Mouse (Mus musculus) stomach, embryonic 15.5 days (tissue): ENCODE measurements around the gene Gm10570. TPM values are rescaled to one million over a fixed set of nuclear protein-coding genes. Genes with fewer than 3 reads are reported as not detected.

ENCODE experiments used
- ATAC-seq: fragments of 200-750 bp; cut with Nextera tagmentation; 2 replicates; pipeline ENCODE4 v1.8.0; 2017; ENCODE audit warnings: low read depth, moderate number of reproducible peaks, moderate TSS enrichment; ENCODE audit not compliant: insufficient read depth, low FRiP score
- H3K27ac ChIP-seq: fragments of 300-500 bp; sonication (generic); 2 replicates; pipeline ENCODE4 v1.5.1; 2015; ENCODE audit warnings: mild to moderate bottlenecking, inconsistent platforms
- H3K27me3 ChIP-seq: fragments of 300-500 bp; sonication (generic); replicated peaks from 2 replicates; pipeline ENCODE4 v1.6.1; 2015; ENCODE audit warnings: inconsistent platforms
- H3K36me3 ChIP-seq: fragments of 300-500 bp; sonication (generic); 2 replicates; pipeline ENCODE4 v1.6.1; 2015; ENCODE audit warnings: inconsistent platforms
- H3K4me1 ChIP-seq: fragments of 300-500 bp; sonication (generic); 2 replicates; pipeline ENCODE4 v1.6.1; 2015; ENCODE audit warnings: inconsistent platforms
- H3K4me2 ChIP-seq: fragments of 300-500 bp; sonication (generic); 2 replicates; pipeline ENCODE4 v1.6.1; 2015; ENCODE audit warnings: mild to moderate bottlenecking, inconsistent platforms
- H3K4me3 ChIP-seq: fragments of 300-500 bp; sonication (generic); replicated peaks from 2 replicates; pipeline ENCODE4 v1.5.1; 2015; ENCODE audit warnings: inconsistent platforms
- H3K9ac ChIP-seq: fragments of 300-500 bp; sonication (generic); 2 replicates; pipeline ENCODE4 v1.6.1; 2015; ENCODE audit warnings: inconsistent platforms
- H3K9me3 ChIP-seq: fragments of 300-500 bp; sonication (generic); 2 replicates; pipeline ENCODE4 v1.6.1; 2016; ENCODE audit warnings: inconsistent platforms
- WGBS: fragments of 180-500 bp; shearing (Covaris S2); methylation state at CpG from one replicate; pipeline ENCODE4 v1.1.7; 2015; 5-methylcytosine and 5-hydroxymethylcytosine counted together
- polyA plus RNA-seq: library from polyadenylated mRNA; unstranded; fragments of >200 nt; fragmentation: Nextera tagmentation; extraction: Ambion mirVana; gene quantifications from 2 replicates; pipeline ENCODE4 v1.2.1, GENCODE M21; 2015

Gm10570 gene
- polyA plus RNA-seq, 1 experiment from 2014 or later = not detected

DNA sequence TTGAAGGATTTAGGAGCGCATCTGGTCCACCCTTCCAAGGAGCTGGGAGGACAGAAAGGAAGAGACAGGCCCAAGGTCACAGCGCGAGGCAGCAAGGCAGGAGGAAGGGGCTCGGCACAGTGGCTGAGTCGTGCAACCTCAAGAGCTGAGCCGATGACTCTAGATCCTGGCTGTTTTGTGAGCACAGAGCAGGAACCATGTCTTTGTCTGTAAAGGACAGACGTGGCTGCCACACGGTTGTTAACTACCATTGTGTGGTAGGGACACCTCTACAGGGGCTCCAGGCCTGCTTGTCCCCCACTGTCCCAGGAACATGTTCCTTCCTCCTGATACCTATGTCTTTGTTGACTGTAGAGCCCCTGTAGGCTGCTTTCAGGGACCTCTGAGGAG lies 8.8 kb downstream of the Gm10570 start:
- no peaks in the 10 kb centered on the region for H3K9me3 ChIP-seq
- H3K4me2 ChIP-seq = no peak overlapping the region
- no peak overlapping the region for H3K9ac ChIP-seq
- no peaks in the 10 kb centered on the region for H3K36me3 ChIP-seq
- H3K4me1 ChIP-seq = no peaks in the 10 kb centered on the region
- 71% methylated on average over 8 of the region's 8 CpGs for WGBS
- no peak overlapping the region for H3K4me3 ChIP-seq
- H3K27me3 ChIP-seq = no peaks in the 10 kb centered on the region
- no peak overlapping the region for H3K27ac ChIP-seq
- no peak for ATAC-seq

DNA sequence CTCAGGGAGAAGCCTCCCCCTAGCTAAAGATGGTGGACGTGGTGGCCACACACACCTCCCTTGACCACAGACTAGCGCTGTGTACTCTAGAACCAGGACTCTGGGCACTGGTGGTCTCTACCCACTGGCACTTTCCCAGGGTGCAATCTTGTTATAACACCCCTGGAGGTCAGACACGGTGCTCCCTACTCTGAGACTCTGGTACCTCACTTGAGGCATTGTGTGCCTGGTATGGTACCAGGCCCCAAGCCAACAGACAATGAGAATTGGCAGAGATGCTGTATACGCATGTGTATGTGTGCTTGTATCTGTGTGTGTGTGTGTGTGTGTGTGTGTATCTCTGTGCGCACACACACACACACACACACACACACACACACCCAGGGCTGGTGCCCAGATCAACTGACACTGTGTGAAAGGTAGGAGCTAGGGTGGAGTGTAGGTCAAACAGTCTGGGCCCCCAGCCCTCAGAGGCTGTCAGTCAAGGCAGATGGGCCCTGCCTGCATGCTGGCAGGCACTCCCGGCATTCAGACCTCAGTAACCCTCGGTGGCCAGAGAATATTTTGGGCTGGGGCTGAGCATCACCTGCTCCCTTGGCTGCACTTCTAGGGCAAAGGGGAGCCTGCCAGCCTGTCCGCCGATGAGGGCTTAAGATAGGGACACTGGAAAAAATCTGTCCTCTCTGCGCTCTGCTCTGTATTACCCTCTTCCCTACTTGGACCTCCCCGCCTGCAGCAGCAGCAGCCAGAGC lies 9.4 kb downstream of the Gm10570 start:
- Histone ChIP-seq H3K4me1 (no peaks in the 10 kb centered on the region), H3K36me3 (no peaks in the 10 kb centered on the region), H3K9ac (no peak overlapping the region), H3K4me3 (no peak overlapping the region), H3K27ac (no peak overlapping the region), H3K27me3 (no peaks in the 10 kb centered on the region), H3K4me2 (no peak overlapping the region), H3K9me3 (no peaks in the 10 kb centered on the region)
- 71% methylated on average over 11 of the region's 11 CpGs for WGBS
- no peak for ATAC-seq

DNA sequence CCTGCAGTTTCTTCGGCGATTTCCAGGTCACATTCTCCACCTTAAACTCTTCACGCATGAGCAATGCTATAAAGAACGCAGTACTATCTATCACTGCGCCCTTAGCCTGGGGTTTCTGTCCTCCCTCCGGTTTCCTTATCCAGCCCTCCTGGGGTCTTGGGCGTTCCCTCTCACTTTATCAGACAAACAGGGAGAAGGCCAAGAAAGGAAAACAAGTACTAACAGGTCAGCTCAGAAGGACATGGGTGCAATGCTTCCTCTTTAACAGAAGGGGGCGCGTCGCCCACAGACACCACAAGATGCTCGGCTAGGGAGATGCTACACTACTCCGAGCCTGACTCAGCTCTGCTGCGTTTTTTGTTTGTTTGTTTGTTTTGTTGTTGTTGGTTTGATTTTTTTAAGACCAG lies 11.3 kb downstream of the Gm10570 start:
- Histone ChIP-seq H3K9ac (no peak overlapping the region), H3K9me3 (no peaks in the 10 kb centered on the region), H3K36me3 (no peaks in the 10 kb centered on the region), H3K27ac (no peak overlapping the region), H3K27me3 (no peaks in the 10 kb centered on the region), H3K4me1 (no peaks in the 10 kb centered on the region), H3K4me2 (no peak overlapping the region), H3K4me3 (no peak overlapping the region)
- WGBS = 18% methylated on average over 13 of the region's 13 CpGs
- ATAC-seq = peak; percentile 78; the same call in 1 of the 2 replicates

DNA sequence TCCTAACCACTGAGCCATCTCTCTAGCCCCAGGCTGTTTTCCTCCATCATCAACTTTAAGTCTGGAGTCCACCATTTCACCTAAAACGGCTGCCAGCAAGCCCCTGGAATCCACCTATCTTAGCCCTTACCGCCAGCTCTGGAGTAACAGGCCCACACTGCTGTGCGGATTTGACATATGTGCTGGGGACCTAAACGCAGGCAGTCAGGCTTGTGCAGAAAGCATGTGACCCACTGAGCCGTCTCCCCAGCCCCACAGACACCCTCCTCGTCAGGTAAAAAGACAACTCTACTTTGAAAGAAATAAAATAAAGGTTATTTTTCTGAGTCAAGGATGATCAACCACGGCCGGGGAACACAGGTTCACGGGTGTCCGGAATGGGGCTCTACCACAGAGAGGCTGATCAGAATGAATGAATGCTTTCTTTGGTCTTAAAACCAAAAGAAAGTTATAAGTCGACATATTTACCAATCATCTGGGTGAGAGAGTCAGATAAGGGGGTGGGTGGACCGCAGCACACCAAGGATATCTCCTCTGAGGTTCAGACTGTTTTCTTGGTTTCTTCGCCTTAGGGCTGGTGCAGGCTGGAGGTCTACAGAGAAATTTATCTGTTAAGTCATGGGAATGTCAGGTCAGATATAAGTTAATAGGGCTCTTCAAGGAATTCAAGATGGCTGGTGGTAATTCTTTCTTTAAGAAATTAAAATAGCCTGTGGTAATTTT lies 12.1 kb downstream of the Gm10570 start:
- Histone ChIP-seq H3K36me3 (no peaks in the 10 kb centered on the region), H3K4me3 (no peak overlapping the region), H3K9me3 (no peaks in the 10 kb centered on the region), H3K27ac (no peak overlapping the region; the same call in 1 of the 2 replicates), H3K27me3 (no peaks in the 10 kb centered on the region), H3K9ac (no peak overlapping the region), H3K4me1 (no peaks in the 10 kb centered on the region), H3K4me2 (no peak overlapping the region)
- ATAC-seq = peak; percentile 72; the same call in 1 of the 2 replicates
- 78% methylated on average over 13 of the region's 13 CpGs for WGBS

DNA sequence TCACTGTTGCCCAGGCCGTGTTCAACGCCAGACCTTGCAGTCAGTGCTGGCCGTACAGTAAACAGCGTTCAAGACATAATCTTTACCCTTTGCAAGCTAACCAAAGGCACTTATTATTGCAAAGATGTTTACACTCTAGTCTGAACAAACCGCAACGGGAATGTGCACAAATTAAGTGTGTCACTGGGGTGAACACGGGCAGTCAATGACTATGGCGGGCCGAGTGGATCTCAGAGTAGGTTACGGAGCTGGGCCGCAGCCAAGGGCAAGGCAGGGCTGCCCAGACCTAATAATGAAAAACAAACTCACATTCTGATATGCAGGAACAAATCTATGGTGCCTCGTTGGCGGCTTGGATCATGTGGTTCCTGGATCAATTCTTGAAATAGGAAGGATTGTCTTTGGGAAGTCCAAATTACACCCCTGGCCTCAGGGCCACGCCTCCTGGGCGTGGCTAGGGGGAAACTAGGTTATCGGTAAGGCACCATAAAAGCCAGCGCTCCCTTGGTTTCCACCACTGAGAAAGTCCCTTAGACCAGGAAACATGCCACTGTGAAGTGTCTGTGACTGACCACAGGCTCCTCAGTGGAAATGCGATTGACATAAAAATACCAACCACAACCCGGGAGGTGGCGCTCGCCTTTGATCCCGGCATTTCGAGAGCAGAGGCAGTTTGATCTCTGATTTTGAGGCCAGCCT lies 13.3 kb downstream of the Gm10570 start:
- WGBS = 45% methylated on average over 23 of the region's 23 CpGs
- no peaks in the 10 kb centered on the region for H3K9me3 ChIP-seq
- no peaks in the 10 kb centered on the region for H3K27me3 ChIP-seq
- no peak overlapping the region for H3K4me3 ChIP-seq
- no peak overlapping the region for H3K27ac ChIP-seq
- 0 out of 2 replicates have a peak overlapping the region, but pooled peaks have one; percentile 19 for H3K4me2 ChIP-seq
- H3K9ac ChIP-seq = no peak overlapping the region
- H3K4me1 ChIP-seq = no peaks in the 10 kb centered on the region
- no peaks in the 10 kb centered on the region for H3K36me3 ChIP-seq
- no peak for ATAC-seq

DNA sequence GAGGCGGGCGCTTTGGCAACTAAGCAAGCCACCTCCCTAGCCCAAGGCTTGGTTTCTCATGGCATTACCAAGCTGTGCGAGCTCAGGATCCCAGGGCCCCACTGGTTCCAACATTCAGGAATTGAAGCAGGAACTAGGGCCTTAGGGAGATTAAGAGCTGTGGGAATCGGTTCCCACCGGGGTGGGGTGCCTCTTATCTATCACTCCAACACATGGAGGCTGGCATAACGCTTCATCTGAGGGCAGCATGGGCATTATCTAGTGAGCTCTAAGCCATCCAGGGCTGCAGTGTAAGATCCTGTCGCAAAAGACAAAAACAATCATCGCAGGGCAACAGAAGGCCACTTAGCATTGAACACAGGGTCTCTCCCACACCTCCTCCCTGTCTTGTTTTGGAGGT lies 14.0 kb downstream of the Gm10570 start:
- no peaks in the 10 kb centered on the region for H3K9me3 ChIP-seq
- ATAC-seq = peak; percentile 42; the same call in 1 of the 2 replicates
- WGBS = 80% methylated on average over 8 of the region's 8 CpGs

DNA sequence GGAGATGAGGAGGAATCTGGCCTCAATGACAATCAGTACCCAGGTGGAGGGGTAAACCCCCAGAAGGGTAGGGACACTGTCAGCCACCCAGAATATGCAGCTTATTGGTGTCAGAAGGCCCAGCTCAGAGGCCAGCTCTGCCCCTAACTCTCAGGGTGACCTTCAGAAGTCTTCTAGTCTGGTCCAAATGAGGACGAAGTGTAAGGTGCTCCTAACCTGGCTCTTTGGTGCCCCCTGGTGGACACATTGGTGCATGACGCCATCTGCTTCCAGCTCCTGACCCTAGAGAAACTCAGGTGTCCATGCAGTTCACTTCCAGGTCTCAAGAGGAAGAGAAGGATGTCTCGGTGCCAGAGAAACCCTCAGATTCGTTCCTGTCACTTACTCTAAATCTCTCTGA lies 16.2 kb downstream of the Gm10570 start:
- Histone ChIP-seq H3K36me3 (no peaks in the 10 kb centered on the region), H3K27me3 (no peaks in the 10 kb centered on the region), H3K9me3 (no peaks in the 10 kb centered on the region), H3K4me2 (no peak overlapping the region), H3K4me3 (no peak overlapping the region), H3K27ac (no peak overlapping the region), H3K4me1 (no peaks in the 10 kb centered on the region), H3K9ac (no peak overlapping the region)
- ATAC-seq = no peak; the same call in 1 of the 2 replicates
- WGBS = 1% methylated on average over 4 of the region's 4 CpGs

More for the DNA sequence above, 14.0 kb downstream of the Gm10570 start:
- Histone ChIP-seq H3K4me2 (no peak overlapping the region), H3K27ac (no peak overlapping the region), H3K36me3 (no peaks in the 10 kb centered on the region), H3K9ac (no peak overlapping the region), H3K4me3 (no peak overlapping the region), H3K27me3 (no peaks in the 10 kb centered on the region), H3K4me1 (no peaks in the 10 kb centered on the region)

DNA sequence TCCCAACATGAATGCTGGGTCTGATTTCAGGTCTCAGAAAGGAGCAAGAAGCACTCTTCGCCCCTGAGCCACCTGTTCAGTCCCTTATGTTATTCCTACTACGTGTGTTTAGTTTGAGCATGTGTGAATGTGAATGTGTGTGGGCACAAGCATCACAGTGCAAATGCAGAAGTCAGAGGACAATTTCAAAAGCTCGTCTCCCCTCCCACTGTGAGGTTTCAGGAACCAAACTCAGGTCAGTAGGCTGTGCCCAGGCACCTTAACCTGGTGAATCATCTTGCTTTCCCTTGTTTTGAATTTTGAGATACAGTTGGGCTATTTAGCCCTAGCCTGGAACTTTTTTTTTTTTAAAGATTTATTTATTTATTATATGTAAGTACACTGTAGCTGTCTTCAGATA lies 18.6 kb downstream of the Gm10570 start:
- H3K9me3 ChIP-seq = no peaks in the 10 kb centered on the region
- H3K4me3 ChIP-seq = no peak overlapping the region
- H3K27ac ChIP-seq = no peak overlapping the region
- no peaks in the 10 kb centered on the region for H3K27me3 ChIP-seq
- no peak overlapping the region for H3K9ac ChIP-seq
- H3K36me3 ChIP-seq = no peaks in the 10 kb centered on the region
- no peaks in the 10 kb centered on the region for H3K4me1 ChIP-seq
- no peak overlapping the region for H3K4me2 ChIP-seq
- 73% methylated on average over 3 of the region's 3 CpGs for WGBS
- ATAC-seq = no peak

DNA sequence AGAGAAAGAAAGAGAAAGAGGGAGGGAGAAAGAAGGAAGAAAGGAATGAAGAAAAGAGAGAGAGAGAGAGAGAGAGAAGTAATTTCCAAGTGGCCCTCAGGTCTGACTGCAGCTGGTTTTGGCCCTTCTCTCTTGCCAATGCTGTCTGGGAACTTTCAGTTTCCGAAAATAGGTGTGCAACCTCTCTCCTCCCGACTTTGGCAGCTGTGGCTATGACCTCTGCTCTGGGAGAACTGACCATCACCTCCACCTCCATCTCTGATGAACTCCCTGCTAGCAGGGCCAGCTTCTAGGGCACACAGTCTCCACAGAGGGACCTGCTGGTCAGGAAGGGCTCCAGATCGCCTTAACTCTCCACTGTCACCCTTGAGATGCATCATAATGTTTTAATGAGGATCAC lies 21.9 kb downstream of the Gm10570 start:
- no peak overlapping the region for H3K4me2 ChIP-seq
- H3K36me3 ChIP-seq = no peaks in the 10 kb centered on the region
- H3K9me3 ChIP-seq = no peaks in the 10 kb centered on the region
- H3K27me3 ChIP-seq = no peaks in the 10 kb centered on the region
- H3K9ac ChIP-seq = no peak overlapping the region
- no peak overlapping the region for H3K4me3 ChIP-seq
- ATAC-seq = no peak
- no peaks in the 10 kb centered on the region for H3K4me1 ChIP-seq
- WGBS = 52% methylated on average over 3 of the region's 3 CpGs
- no peak overlapping the region for H3K27ac ChIP-seq

DNA sequence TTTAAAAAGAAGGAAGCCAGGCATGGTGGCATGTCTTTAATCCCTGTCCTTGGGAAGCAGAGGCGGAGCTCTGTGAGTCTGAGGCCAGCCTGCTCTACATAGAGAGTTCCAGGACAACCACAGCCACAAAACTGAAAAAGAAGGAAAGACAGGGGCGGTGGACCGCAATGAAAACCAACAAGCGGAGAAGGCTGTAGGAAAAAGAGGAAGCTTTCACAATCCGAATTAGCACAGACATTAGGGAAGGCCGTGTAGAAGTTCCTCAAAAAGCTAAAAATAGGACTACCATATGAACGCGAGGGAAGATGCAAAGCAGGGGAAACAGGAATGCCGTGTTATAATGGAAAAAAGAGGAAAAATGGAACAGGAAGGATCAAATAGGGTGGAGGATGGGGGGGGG lies 24.6 kb downstream of the Gm10570 start:
- Histone ChIP-seq H3K27me3 (no peaks in the 10 kb centered on the region), H3K9ac (no peak overlapping the region), H3K4me3 (no peak overlapping the region), H3K27ac (no peak overlapping the region), H3K36me3 (no peaks in the 10 kb centered on the region), H3K4me1 (no peaks in the 10 kb centered on the region), H3K9me3 (no peaks in the 10 kb centered on the region), H3K4me2 (no peak overlapping the region)
- no peak for ATAC-seq
- WGBS = 80% methylated on average over 9 of the region's 9 CpGs

DNA sequence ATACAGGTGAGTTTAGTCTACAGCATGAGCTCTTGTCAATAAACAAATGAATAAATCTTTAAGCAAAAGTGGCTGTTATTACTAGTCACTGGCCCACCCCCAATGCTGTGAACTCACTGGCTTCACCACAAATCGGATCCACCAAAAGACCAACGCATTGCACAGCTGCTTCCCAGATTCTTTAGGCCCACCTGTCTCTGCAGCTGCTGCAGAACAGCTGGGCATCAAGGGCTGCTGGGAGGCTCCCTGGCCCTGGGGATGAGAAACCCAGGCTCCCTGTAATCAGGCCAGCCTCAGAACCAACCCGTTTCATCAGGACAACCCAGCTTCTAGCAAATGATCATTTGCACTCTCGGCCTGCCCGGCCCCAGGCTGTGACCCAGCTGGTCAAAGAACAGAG lies 25.6 kb downstream of the Gm10570 start:
- Histone ChIP-seq H3K36me3 (no peaks in the 10 kb centered on the region), H3K4me1 (no peaks in the 10 kb centered on the region), H3K27me3 (0 out of 2 replicates have a peak, but pooled peaks cover 2% of the 10 kb centered on the region), H3K9ac (no peak overlapping the region), H3K27ac (no peak overlapping the region), H3K9me3 (no peaks in the 10 kb centered on the region), H3K4me3 (no peak overlapping the region), H3K4me2 (no peak overlapping the region)
- ATAC-seq = no peak
- WGBS = 78% methylated on average over 5 of the region's 5 CpGs

DNA sequence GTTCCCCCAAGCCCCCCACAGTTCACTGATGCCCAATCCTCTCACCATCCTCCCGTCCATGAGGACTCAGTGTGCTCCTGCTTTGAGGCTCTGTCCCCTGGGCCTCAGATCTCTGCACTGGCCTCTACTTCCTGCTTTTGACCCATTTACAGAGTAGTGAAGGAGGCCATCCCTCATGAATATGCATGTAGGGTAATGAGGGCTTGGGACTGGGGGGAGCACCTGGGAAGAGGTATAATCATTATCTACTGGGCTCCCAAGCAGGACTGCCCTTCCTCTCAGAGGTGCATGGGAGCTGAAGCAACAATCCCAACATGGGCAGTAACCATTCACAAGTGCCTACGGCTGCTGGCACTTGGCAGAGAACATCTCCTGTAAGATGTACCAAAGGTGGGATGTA lies 29.4 kb downstream of the Gm10570 start, which contains the start of gene Serinc2:
Gene Serinc2 (minus strand): TSS at position 101 of the 400 bp plus-strand sequence.
- H3K27me3 ChIP-seq = peaks cover 9% of the 10 kb centered on the region; the same call in 1 of the 2 replicates
- 65% methylated on average over 2 of the region's 2 CpGs for WGBS

More for the DNA sequence above, 29.4 kb downstream of the Gm10570 start, which contains the start of gene Serinc2:
- Histone ChIP-seq H3K4me1 (peaks cover 8% of the 10 kb centered on the region; the same call in 1 of the 2 replicates), H3K9me3 (no peaks in the 10 kb centered on the region), H3K9ac (no peak within 1 kb of the TSS), H3K4me3 (no peak within 1 kb of the TSS), H3K4me2 (no peak within 1 kb of the TSS), H3K27ac (no peak within 1 kb of the TSS), H3K36me3 (no peaks in the 10 kb centered on the region)
- ATAC-seq = no peak
